Mouse (Mus musculus) embryonic fibroblast, embryonic 13.5 days (primary cell): Measurements from ENCODE around the gene Cracr2b.

Experiments used
- CTCF ChIP-seq: IDR thresholded peaks from 2 replicates; pipeline ENCODE4 v1.5.1; 2011; ENCODE audit warnings: mild to moderate bottlenecking, control low read depth, low read length, moderate library complexity, borderline replicate concordance; ENCODE audit not compliant: insufficient read depth
- POLR2A ChIP-seq: IDR thresholded peaks from 2 replicates; pipeline ENCODE4 v1.6.1; 2011; ENCODE audit warnings: low read depth, mild to moderate bottlenecking, control low read depth, low read length, moderate library complexity

- TF ChIP-seq POLR2A (no peak; the same call in 1 of the 2 replicates), CTCF (no peak)
Observed at GRCm38 (mm10) chr7:141472763-141473162, 11.9 kb downstream of the Cracr2b start.
